Mouse (Mus musculus) hindbrain, embryonic 11.5 days (tissue): ENCODE data around the gene Taf5. TPM values are rescaled to one million over a fixed set of nuclear protein-coding genes. Genes with fewer than 3 reads are reported as not detected.

Experiments
- ATAC-seq: fragments of 200-750 bp; cut with Nextera tagmentation; 2 replicates; pipeline ENCODE4 v1.8.0; 2017; ENCODE audit warnings: mild to moderate bottlenecking, moderate TSS enrichment, moderate library complexity; ENCODE audit not compliant: low FRiP score
- DNase-seq: peaks from one replicate; pipeline ENCODE4 v3.0.0-alpha.2; 2015; ENCODE audit warnings: low spot score
- H3K27ac ChIP-seq: fragments of 300-500 bp; sonication (generic); 2 replicates; pipeline ENCODE4 v1.5.1; 2014; ENCODE audit warnings: mild to moderate bottlenecking, low read depth, low read length
- H3K27me3 ChIP-seq: fragments of 300-500 bp; sonication (generic); 2 replicates; pipeline ENCODE4 v1.6.1; 2014; ENCODE audit warnings: mild to moderate bottlenecking, low read length, moderate library complexity, mixed read lengths; ENCODE audit not compliant: control insufficient read depth, insufficient read depth
- H3K36me3 ChIP-seq: fragments of 300-500 bp; sonication (generic); 2 replicates; pipeline ENCODE4 v1.6.1; 2014; ENCODE audit warnings: mild to moderate bottlenecking, low read length, moderate library complexity, mixed read lengths; ENCODE audit not compliant: control insufficient read depth, insufficient read depth
- H3K4me1 ChIP-seq: fragments of 300-500 bp; sonication (generic); replicated peaks from 2 replicates; pipeline ENCODE4 v1.6.1; 2014; ENCODE audit warnings: low read length, mixed read lengths; ENCODE audit not compliant: control insufficient read depth, insufficient read depth
- H3K4me2 ChIP-seq: fragments of 300-500 bp; sonication (generic); replicated peaks from 2 replicates; pipeline ENCODE4 v1.6.1; 2014; ENCODE audit warnings: mild to moderate bottlenecking, low read depth, low read length
- H3K4me3 ChIP-seq: fragments of 300-500 bp; sonication (generic); 2 replicates; pipeline ENCODE4 v1.5.1; 2014; ENCODE audit warnings: low read depth, low read length
- H3K9ac ChIP-seq: fragments of 300-500 bp; sonication (generic); 2 replicates; pipeline ENCODE4 v1.6.1; 2014; ENCODE audit warnings: low read depth, low read length
- H3K9me3 ChIP-seq: fragments of 300-500 bp; sonication (generic); 2 replicates; pipeline ENCODE4 v1.6.1; 2016; ENCODE audit warnings: low read length; ENCODE audit not compliant: control insufficient read depth
- WGBS: fragments of 180-500 bp; shearing (Covaris S2); extraction: QIAGEN DNeasy Blood & Tissue Kit; methylation state at CpG from one replicate; pipeline ENCODE4 v1.1.7; 2014; 5-methylcytosine and 5-hydroxymethylcytosine counted together
- polyA plus RNA-seq: library from polyadenylated mRNA; unstranded; fragments of >200 nt; fragmentation: Nextera tagmentation; extraction: Ambion mirVana; gene quantifications from 2 replicates; pipeline ENCODE4 v1.2.1, GENCODE M21; 2014

The Taf5 gene
- polyA plus RNA-seq, 1 experiment from 2014 or later = 10.8 TPM

DNA sequence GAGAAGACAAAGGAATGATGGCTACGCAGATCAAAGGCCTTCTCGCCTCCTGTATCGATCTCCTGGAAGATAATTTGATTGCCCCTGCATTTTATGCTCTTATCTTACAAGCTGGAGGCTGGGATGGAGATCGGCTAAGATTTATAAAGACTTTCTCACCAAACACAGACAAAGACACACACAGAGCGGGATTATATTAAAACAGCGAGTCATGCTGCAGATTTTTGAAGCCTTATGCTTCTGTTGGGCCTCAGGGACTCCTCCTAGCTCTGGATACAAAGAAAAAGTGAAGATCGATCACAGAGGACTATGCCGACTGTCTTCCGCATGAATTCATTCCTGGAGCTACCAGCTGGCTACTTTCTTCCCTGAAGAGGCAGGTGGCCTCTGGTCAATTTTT, 37.8 kb upstream of the Taf5 start:
- H3K4me3 ChIP-seq = no peak overlapping the region
- H3K4me2 ChIP-seq = no peak overlapping the region
- H3K4me1 ChIP-seq = no peaks in the 10 kb centered on the region
- 62% methylated on average over 9 of the region's 9 CpGs for WGBS
- DNase-seq (no peak), ATAC-seq (no peak)
- no peaks in the 10 kb centered on the region for H3K27me3 ChIP-seq
- H3K9ac ChIP-seq = peak overlapping the region; percentile 27; the same call in 1 of the 2 replicates
- H3K9me3 ChIP-seq = no peaks in the 10 kb centered on the region
- H3K27ac ChIP-seq = peak overlapping the region; percentile 78
- peaks cover 2% of the 10 kb centered on the region; the same call in 1 of the 2 replicates for H3K36me3 ChIP-seq

DNA sequence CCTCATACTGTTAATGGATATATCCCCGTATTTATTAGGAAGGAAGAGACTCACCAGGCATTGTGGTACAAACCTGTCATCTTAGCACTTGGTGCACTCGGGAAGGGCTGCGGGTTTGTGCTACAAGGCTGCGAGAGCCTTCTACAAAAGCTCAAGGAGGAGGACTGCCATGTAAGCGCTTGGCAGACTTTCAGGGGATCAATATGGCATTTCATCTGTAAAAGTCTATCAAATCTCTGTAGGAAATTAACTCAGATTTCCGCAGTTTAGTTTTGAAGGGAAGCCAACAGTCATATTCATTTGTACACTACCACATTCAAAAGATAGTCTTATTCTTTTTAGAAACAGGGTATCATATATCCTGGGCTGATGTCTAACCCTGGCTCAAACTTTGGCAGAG, 35.8 kb upstream of the Taf5 start:
- Histone ChIP-seq H3K36me3 (peaks cover 2% of the 10 kb centered on the region; the same call in 1 of the 2 replicates), H3K4me2 (no peak overlapping the region), H3K9me3 (no peaks in the 10 kb centered on the region), H3K27ac (no peak overlapping the region), H3K4me3 (no peak overlapping the region), H3K4me1 (no peaks in the 10 kb centered on the region), H3K27me3 (no peaks in the 10 kb centered on the region), H3K9ac (no peak overlapping the region)
- DNase-seq (no peak), ATAC-seq (no peak)
- WGBS = 97% methylated on average over 6 of the region's 6 CpGs

DNA sequence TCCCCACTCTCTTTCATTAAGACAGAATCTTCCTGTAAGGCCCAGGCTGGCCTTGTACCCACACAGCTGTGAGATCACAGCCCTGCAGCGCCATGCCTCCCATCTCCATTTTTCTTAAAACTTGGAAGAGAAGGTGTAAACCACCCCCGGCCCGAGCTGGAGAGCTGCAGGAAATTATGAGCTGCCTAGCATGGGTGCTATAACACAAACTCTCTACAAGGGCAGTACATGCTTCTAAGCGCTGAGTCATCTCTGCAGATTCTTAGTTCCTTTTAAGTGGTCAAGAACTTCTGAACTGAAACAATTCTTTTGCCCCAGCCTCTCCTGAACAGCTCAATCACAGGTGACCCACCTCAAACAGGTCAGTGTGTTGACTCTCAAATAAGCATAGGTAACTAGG, 32.6 kb upstream of the Taf5 start:
- ATAC-seq = no peak
- Histone ChIP-seq H3K27me3 (no peaks in the 10 kb centered on the region), H3K4me3 (no peak overlapping the region), H3K36me3 (peaks cover 5% of the 10 kb centered on the region), H3K27ac (no peak overlapping the region), H3K4me1 (no peaks in the 10 kb centered on the region), H3K9me3 (no peaks in the 10 kb centered on the region), H3K9ac (no peak overlapping the region), H3K4me2 (no peak overlapping the region)
- 90% methylated on average over 4 of the region's 4 CpGs for WGBS
- DNase-seq = no peak

DNA sequence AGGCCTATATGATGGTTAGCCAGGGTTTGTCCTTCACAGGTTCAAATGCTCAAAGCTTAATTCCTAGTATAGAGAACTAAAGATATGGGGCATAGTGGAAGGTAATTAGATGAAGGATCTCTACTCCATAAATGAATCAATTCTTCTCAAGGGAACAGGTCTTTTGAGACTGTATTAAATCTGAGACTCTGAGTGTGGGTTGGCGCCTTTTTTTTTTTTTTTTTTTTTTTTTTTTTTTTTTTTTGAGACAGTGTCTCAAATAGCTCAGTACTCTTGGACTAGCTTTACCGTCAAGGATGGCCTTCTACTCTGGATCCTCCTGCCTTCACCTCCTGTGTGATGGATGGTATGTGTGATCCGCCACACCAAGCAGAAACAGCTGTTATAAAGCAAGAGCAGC, 30.9 kb upstream of the Taf5 start:
- WGBS = 90% methylated on average over 3 of the region's 3 CpGs

DNA sequence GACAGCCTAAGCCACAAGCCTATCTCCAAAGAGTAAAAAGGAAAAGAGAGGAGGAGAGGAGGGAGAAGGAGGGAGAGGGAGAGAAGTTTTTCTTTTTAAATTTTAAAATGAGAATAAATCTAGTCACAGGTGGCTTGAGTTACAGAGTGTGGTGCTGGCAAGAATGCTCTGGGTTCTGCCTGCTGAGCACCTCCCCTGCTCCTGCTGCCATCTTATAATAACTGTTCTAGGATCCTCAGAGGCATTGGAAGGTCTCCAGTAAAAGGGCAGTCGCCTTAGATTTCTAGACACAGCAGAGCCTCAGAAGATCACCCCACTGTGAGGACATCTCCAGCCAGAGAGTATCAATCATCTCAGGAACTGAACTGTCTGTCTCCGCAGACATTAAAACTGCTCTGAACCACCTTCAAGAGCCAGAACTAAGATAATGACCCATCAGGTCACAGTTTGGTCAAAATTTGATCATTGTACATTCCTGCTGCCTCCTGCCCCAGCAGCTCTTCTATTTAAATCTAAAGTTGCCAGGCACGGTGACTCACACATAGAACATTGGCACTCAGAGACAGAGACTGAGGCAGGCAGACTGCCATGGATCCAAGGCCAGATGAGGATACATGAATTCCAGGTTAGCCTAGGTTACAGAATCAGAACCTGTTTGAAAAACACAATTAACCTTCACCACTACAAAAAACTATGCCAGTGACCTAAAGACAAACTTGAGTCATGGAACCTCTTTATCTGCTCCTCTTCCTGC, 26.6 kb upstream of the Taf5 start:
- ATAC-seq (no peak), DNase-seq (no peak)
- Histone ChIP-seq H3K4me1 (no peaks in the 10 kb centered on the region), H3K4me3 (no peak overlapping the region), H3K9me3 (no peaks in the 10 kb centered on the region), H3K27me3 (no peaks in the 10 kb centered on the region), H3K36me3 (peaks cover 3% of the 10 kb centered on the region; the same call in 1 of the 2 replicates), H3K9ac (no peak overlapping the region), H3K27ac (no peak overlapping the region), H3K4me2 (no peak overlapping the region)
- WGBS = 92% methylated on average over 3 of the region's 3 CpGs

More for the DNA sequence above, 30.9 kb upstream of the Taf5 start:
- no peak overlapping the region for H3K9ac ChIP-seq
- H3K9me3 ChIP-seq = no peaks in the 10 kb centered on the region
- H3K4me1 ChIP-seq = no peaks in the 10 kb centered on the region
- ATAC-seq = no peak
- DNase-seq = no peak
- no peak overlapping the region for H3K4me2 ChIP-seq
- peaks cover 5% of the 10 kb centered on the region for H3K36me3 ChIP-seq
- no peaks in the 10 kb centered on the region for H3K27me3 ChIP-seq
- H3K27ac ChIP-seq = no peak overlapping the region
- H3K4me3 ChIP-seq = no peak overlapping the region

DNA sequence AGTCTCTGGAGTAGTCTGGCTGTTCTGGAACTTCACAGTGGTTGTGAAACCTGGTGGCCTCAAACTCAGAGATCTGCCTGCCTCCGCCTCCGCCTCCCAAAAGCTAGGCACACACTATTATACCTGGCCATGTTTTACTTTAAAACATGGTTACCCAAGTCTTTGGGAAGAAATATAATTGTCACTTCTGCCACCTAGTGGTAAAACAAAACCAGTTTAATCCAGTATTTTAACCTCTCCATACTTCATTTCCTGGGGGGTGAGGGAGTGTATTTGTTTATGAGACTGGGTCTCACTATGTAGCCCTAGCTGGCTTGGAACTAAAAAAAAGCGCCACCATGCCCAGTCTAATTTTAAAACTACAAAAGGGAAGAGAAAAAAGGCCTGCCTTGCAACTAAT, 23.9 kb upstream of the Taf5 start:
- Histone ChIP-seq H3K4me2 (no peak overlapping the region), H3K4me1 (no peaks in the 10 kb centered on the region), H3K9me3 (no peaks in the 10 kb centered on the region), H3K4me3 (no peak overlapping the region), H3K27ac (no peak overlapping the region), H3K9ac (no peak overlapping the region), H3K27me3 (no peaks in the 10 kb centered on the region), H3K36me3 (no peaks in the 10 kb centered on the region)
- no peak for DNase-seq
- ATAC-seq = no peak
- 87% methylated on average over 3 of the region's 3 CpGs for WGBS

DNA sequence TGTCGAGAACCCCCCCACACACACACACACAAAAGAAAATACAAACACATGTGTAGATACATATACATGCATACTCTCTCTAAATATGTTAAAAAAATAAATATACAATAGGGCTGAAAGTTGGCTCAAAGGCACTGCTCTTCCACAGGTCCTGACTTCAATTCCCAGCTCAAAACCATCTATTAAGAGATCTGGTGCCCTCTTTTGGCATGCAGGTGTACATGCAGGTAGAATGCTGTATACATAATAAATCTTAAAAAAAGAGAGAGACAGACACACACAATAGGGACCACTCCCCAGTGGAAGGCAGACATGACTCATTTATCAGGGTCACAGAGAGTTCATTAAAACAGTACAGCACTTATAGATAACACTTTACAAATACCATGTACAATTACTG, 21.2 kb upstream of the Taf5 start:
- no peak for ATAC-seq
- DNase-seq = no peak
- Histone ChIP-seq H3K4me2 (no peak overlapping the region), H3K27me3 (no peaks in the 10 kb centered on the region), H3K27ac (no peak overlapping the region), H3K9me3 (no peaks in the 10 kb centered on the region), H3K4me1 (no peaks in the 10 kb centered on the region), H3K9ac (no peak overlapping the region), H3K36me3 (no peaks in the 10 kb centered on the region), H3K4me3 (no peak overlapping the region)
- WGBS = 100% methylated on average over 1 of the region's 1 CpGs

DNA sequence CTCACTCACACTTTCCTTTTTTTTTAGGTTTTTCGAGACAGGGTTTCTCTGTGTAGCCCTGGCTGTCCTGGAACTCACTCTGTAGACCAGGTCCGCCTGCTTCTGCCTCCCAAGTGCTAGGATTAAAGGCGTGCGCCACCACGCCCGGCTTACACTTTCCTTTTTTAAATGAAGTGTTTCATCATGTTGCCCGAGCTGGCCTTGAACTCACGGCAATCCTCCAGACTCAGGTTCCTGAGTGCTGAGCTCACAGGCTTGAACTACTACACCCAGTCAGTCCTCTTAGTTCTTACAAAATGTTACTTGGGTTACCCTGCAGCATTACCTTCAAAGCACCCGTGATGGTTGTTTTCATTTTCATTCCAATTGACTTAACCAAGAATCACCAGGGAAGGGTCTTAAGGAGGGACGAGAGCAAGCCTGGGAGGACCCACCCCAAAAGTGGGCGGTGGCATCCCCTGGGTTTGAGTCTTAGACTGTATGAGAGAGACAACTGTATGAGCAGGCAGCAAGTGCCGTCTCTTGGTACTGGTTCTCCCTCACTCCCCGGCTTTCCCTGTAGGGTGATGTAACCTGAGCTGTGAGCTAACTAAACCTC, 20.2 kb upstream of the Taf5 start:
- Histone ChIP-seq H3K4me2 (no peak overlapping the region), H3K36me3 (no peaks in the 10 kb centered on the region), H3K4me1 (no peaks in the 10 kb centered on the region), H3K4me3 (no peak overlapping the region), H3K9ac (no peak overlapping the region), H3K9me3 (no peaks in the 10 kb centered on the region), H3K27me3 (no peaks in the 10 kb centered on the region), H3K27ac (no peak overlapping the region)
- DNase-seq (no peak), ATAC-seq (no peak)
- 88% methylated on average over 13 of the region's 13 CpGs for WGBS

DNA sequence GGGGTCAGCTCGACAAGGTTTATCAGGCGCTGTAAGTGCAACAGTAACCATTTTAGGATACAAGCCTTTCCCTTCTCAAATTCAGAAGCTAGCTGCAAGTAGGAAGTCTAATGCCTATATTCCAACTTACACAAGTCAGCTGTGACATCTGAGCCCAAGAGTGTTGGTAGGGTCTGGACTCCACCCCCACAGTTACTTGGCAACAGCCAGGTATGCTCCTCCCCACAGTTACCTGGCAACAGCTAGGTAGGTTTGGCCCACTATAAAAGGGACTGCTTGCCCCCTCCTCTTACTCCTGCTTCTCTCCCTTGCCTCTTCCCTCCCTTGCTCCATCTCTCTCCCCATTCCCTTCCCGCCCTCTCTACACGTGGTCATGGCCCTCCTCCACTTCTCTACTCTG, 18.5 kb upstream of the Taf5 start:
- WGBS = 74% methylated on average over 4 of the region's 4 CpGs
- no peak overlapping the region for H3K9ac ChIP-seq

More for the DNA sequence above, 18.5 kb upstream of the Taf5 start:
- ATAC-seq = no peak
- H3K4me1 ChIP-seq = no peaks in the 10 kb centered on the region
- no peak overlapping the region for H3K4me3 ChIP-seq
- no peak overlapping the region for H3K27ac ChIP-seq
- no peak for DNase-seq
- peak overlapping the region; percentile 14; the same call in 1 of the 2 replicates for H3K4me2 ChIP-seq
- H3K36me3 ChIP-seq = no peaks in the 10 kb centered on the region
- no peaks in the 10 kb centered on the region for H3K9me3 ChIP-seq
- no peaks in the 10 kb centered on the region for H3K27me3 ChIP-seq
